Mouse (Mus musculus) cortical plate, adult 2 months (tissue): ENCODE data around the gene Snapc2. TPM values are rescaled to one million over a fixed set of nuclear protein-coding genes. Genes with fewer than 3 reads are reported as not detected.

ENCODE experiments used
- H3K27ac ChIP-seq: fragments of 200-500 bp; 2 replicates; pipeline ENCODE4 v1.5.1; 2012; ENCODE audit warnings: low read length, control low read depth, inconsistent platforms; ENCODE audit not compliant: insufficient read depth
- H3K4me1 ChIP-seq: fragments of 200-500 bp; 2 replicates; pipeline ENCODE4 v1.6.1; 2011; ENCODE audit warnings: low read length; ENCODE audit not compliant: control insufficient read depth, insufficient read depth
- H3K4me3 ChIP-seq: fragments of 200-500 bp; 2 replicates; pipeline ENCODE4 v1.5.1; 2011; ENCODE audit warnings: mild to moderate bottlenecking, low read length, control low read depth; ENCODE audit not compliant: insufficient read depth
- CTCF ChIP-seq: fragments of 200-500 bp; IDR thresholded peaks from 2 replicates; pipeline ENCODE4 v1.5.1; 2011; ENCODE audit warnings: mild to moderate bottlenecking, control low read depth, low read length; ENCODE audit not compliant: insufficient read depth; ENCODE audit errors: extremely low read depth
- POLR2A ChIP-seq: fragments of 200-500 bp; IDR thresholded peaks from 2 replicates; pipeline ENCODE4 v1.6.1; 2011; ENCODE audit warnings: mild to moderate bottlenecking, low read length, control low read depth; ENCODE audit not compliant: insufficient read depth; ENCODE audit errors: extremely low read depth
- polyA plus RNA-seq: library from polyadenylated mRNA; depleted of rRNA; stranded (reverse); fragments of >200 nt; gene quantifications from 2 replicates; pipeline ENCODE4 v1.2.3, GENCODE M21; 2012; rRNA removed

The Snapc2 gene
- polyA plus RNA-seq: 48.8 and 48.9 TPM in 2 replicates

GRCm38 (mm10) chr8:4252934-4253841, at the start of gene Snapc2:
Gene Snapc2, plus strand, starts transcription at chr8:4253080.
- peaks cover 4% of the 10 kb centered on the region for H3K4me1 ChIP-seq
- H3K4me3 ChIP-seq: peak within 1 kb of the TSS; percentile 94
- H3K27ac ChIP-seq: peak within 1 kb of the TSS; percentile 48; the same call in 1 of the 2 replicates
- no peak for TF ChIP-seq CTCF
- peak; percentile 43; the same call in 1 of the 2 replicates for TF ChIP-seq POLR2A

GRCm38 (mm10) chr8:4205246-4206123, 47.4 kb upstream of the Snapc2 start:
- Histone ChIP-seq H3K4me1 (no peaks in the 10 kb centered on the region), H3K27ac (0 out of 2 replicates have a peak overlapping the region, but pooled peaks have one; percentile 17), H3K4me3 (no peak overlapping the region)
- TF ChIP-seq POLR2A (no peak), CTCF (no peak)

- Histone ChIP-seq H3K27ac (0 out of 2 replicates have a peak overlapping the region, but pooled peaks have one; percentile 17), H3K4me3 (no peak overlapping the region), H3K4me1 (no peaks in the 10 kb centered on the region)
- TF ChIP-seq POLR2A (no peak), CTCF (no peak)
Observed at GRCm38 (mm10) chr8:4206182-4207015, 46.5 kb upstream of the Snapc2 start.

- TF ChIP-seq POLR2A: no peak
- TF ChIP-seq CTCF: no peak
- Histone ChIP-seq H3K4me3 (no peak overlapping the region), H3K4me1 (no peaks in the 10 kb centered on the region), H3K27ac (no peak overlapping the region)
Observed at GRCm38 (mm10) chr8:4207016-4207350, 45.9 kb upstream of the Snapc2 start.

GRCm38 (mm10) chr8:4211097-4211496, 41.8 kb upstream of the Snapc2 start:
- no peak for TF ChIP-seq CTCF
- no peak for TF ChIP-seq POLR2A
- no peak overlapping the region for H3K27ac ChIP-seq
- H3K4me1 ChIP-seq: no peaks in the 10 kb centered on the region; the same call in 1 of the 2 replicates
- H3K4me3 ChIP-seq: no peak overlapping the region

GRCm38 (mm10) chr8:4212809-4213209, 40.1 kb upstream of the Snapc2 start:
- Histone ChIP-seq H3K4me1 (no peaks in the 10 kb centered on the region; the same call in 1 of the 2 replicates), H3K27ac (no peak overlapping the region)
- TF ChIP-seq CTCF (no peak), POLR2A (no peak)

GRCm38 (mm10) chr8:4213210-4214005, 39.5 kb upstream of the Snapc2 start:
- H3K4me1 ChIP-seq: no peaks in the 10 kb centered on the region; the same call in 1 of the 2 replicates
- H3K27ac ChIP-seq: no peak overlapping the region
- H3K4me3 ChIP-seq: peak overlapping the region; percentile 21; the same call in 1 of the 2 replicates
- TF ChIP-seq CTCF (no peak), POLR2A (no peak)

More at GRCm38 (mm10) chr8:4212809-4213209, 40.1 kb upstream of the Snapc2 start:
- peak overlapping the region; percentile 21; the same call in 1 of the 2 replicates for H3K4me3 ChIP-seq
